Mouse (Mus musculus): ENCODE data around the gene Camk2n1. TPM values are rescaled to one million over a fixed set of nuclear protein-coding genes. Genes with fewer than 3 reads are reported as not detected.
A peak's percentile ranks its signal among the peaks of the same experiment; 100 is the strongest.

Gene Camk2n1
- total RNA-seq, 2 experiments from 2014 or later = 8.1 to 10.5 TPM

DNA sequence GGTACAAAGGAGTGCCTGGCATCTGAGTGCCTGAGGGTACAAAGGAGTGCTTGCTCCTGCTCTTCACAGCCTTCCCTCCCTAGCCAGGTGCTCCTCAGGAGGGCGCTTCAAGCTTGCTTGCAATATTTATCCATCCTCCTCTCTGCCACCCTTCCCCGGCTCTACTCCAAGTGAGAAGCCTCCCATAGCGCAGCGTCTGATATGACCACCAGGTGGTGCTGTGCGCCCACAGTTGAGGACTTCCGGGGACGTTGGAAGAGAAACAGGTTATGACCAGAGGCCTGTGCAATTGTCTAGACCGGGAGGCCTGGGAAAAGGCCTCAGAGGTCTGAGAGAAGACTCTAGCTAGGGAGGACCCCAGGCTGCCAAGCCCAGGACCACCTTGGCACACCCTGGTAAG lies 6.7 kb upstream of the Camk2n1 start:
- peak; percentile 71 to 81 for DNase-seq (ENCODE audit: low spot score in 2 of 2)

DNA sequence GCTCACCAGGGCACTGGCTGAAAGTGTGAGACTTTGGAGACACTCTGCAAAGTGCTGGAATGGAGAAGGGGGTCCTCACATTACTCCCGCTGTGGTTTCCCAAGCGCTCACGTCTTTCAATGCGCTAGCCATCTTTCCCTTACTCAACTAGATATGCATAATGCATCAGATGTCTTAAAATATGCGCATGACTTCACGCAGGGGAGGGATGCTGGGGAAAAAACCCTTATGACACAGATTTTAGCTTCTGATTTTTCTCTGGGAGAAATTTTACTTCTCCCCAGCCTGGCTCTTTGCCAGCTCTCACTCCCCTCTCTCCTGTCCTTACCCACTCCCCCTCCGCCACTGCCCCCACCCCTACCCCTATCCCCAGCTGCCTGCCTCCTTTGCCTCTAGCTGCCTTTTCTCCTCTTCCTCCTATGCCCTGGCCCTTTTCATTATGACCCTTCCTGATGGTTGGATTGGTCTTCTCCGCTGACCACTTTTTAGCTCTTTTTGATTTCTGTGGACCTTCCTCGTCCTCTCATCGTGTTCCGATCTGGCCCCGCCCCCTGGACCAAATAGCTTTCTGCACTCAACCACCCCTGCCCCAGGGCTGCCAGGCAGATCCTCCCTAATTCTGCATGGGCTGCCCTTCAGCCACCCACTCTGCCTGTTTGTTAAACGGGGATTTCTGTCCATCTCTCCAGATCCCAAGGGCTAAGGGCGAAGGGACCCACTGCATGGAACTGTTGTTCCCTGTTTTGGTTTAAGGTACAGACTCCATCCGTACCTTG lies 6.1 kb upstream of the Camk2n1 start:
- DNase-seq (ENCODE audit: low spot score in 2 of 2) = no peak

DNA sequence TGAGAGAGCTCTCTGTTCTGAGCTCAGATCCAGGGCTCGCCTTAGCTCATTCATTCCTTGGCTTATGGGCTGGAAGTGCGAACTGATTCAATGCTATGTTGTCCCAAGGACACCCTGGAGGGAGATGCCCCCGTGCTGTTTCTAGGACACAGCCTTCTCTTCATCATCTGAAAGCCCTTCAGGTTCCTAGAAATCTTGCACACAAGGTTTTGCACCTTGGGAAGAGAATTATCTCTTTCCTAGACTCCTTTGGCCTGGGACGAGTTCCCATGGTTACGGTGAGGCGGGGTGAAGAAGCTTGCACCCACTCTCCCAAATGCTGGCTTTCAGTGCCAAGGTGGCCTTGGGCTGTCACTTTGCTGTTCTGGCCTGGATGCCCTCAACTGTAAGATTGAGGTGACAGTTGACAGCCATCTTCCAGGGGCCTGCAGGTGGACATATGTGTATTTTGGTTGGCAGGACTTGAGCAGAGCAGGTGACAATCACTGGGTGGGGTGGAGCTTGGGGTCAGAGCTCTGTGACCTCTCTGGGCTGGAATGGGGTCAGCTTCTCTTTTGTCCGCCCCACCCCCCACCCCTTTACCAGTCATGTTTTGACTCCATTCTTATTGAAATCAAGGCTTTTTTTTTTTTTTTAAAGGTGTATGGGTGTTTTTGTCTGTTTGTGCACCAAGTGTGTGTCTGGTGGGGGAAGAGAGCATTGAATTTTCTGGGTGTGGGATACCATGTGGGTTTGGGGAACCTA lies 5.1 kb upstream of the Camk2n1 start:
- no peak for DNase-seq (ENCODE audit: low spot score in 2 of 2)

DNA sequence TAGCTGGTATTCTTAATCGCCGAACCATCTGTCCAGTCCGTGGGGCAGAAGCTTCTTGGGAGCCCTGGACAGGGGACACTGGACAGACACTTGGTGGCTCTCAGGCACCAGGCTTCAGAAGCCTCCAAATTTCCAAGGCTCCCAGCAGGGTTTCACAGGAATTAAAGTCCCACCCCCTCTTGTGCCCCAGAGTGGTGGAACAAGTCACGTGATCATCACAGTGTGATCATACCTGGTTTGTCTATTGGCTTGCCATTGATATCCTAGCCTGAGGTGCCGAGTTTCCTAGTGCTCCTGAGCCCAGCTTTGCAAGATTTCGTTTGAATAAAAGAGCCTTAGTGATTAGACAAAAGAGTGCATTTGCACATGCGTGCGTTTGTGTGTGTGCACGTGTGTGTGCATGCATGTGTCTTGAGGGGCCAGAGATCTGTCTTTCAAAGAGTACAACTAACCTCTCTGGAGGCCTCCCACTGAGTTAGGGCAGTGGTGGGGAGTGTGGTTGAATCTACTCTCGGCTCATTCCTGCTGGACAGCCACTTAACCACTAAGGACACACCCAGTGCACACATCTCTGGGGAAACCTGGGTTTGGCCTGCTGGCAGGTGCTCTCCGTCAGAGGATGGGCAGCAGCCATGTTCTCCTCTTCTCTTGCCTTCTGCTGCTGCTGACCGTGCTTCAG lies 4.3 kb upstream of the Camk2n1 start:
- DNase-seq (ENCODE audit: low spot score in 2 of 2) = no peak

DNA sequence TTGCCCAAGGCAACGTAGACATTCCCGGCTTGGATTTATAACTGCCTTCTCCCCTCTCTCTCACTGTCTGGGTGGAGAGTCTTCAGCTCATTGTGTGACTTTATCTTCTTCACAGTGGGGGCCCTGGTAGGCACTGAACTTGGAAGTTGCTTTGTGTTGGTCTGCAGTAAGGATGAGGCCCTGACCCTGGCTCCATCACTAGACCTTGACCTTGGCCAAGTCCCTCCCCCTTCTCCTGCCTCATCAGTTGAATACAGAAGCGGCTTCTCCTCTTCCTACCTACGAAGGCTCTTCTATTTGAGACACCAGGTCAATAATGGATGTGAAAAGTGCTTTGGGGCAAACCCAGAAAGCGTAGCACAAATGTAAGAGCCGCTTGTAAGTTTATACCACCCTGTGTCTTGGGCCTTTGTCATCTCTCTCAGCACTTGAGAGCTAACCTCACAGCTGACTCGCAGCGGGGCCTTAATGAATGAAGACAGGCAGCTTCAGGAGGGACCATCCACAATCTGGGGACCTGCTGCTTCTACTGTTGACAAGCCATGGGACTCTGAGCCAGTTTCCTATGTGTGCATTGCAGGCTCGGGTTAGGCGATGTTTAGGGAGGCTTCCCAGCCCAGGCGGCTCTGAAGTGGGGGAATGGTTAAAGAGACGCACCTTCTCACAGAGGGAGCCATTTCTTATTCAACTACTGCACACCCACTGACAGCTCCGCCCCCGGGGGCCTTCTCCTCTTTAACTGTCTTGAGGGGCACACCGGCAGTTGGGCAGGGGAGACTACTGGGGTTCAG lies 1.6 kb upstream of the Camk2n1 start:
- DNase-seq (ENCODE audit: low spot score in 2 of 2) = no peak

DNA sequence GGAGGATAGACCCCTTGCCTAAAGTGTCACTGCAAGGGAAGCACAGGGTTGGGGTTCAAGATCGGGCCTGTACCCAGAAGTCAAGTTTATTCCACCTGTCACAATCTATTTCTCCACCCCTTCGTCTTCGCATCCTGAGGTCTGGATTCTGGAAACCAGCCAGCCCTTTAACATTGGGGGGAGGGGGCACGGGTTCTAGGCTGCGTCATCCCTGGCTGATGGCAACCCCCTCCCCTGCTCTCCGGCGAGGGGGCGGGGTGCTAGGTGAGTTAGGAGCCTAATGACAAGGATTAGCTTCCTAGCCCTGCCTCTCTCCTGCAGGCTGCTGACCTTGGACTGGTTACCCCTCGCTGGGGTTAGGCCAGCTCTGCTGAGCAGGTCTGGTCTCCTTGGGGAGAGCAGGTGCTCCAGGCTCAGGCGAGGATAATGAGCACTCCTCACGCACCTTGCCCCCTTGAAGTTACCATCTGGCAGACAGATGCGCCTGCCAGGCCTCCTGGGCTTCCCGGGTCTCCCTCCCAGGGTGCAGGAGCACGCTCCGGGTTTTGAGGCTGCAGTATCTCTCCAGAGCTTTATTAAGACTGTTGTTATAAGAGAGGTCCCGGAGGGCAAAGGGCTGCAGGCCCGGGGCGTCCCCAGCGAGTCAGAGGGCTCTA lies 889 bp upstream of the Camk2n1 start:
- DNase-seq (ENCODE audit: low spot score in 2 of 2) = no peak

DNA sequence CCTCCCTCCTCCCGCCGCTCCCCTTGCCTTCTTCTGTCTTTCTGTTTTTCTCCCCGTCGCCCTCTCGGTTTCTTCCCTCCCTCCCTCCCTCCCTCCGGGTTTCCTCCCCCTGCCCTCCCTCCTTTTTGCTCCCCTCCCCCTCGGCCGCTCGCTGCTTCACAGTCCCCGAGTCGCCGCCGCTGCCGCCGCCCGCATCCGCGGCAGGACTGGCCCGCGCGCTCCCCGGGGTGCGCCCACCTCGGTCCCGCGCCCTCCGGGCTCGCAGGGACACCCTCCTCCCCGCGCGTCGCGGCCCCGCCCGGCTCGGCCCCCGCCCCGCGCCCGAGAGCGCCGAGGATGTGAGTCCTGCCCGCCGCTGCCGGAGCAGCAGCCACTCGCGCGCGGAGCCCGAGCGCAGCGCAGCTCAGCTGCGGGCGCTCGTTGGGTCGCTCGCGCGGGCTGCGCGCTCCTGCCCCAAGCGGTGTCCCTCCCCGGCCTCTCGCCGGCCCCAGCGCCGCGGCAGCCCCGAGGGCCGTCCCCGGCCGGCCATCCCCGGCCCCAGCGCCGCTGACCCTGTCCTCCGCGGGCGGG lies 542 bp downstream of the Camk2n1 start:
- DNase-seq (ENCODE audit: low spot score in 2 of 2) = peak in 1 of 2 experiments; percentile 69

DNA sequence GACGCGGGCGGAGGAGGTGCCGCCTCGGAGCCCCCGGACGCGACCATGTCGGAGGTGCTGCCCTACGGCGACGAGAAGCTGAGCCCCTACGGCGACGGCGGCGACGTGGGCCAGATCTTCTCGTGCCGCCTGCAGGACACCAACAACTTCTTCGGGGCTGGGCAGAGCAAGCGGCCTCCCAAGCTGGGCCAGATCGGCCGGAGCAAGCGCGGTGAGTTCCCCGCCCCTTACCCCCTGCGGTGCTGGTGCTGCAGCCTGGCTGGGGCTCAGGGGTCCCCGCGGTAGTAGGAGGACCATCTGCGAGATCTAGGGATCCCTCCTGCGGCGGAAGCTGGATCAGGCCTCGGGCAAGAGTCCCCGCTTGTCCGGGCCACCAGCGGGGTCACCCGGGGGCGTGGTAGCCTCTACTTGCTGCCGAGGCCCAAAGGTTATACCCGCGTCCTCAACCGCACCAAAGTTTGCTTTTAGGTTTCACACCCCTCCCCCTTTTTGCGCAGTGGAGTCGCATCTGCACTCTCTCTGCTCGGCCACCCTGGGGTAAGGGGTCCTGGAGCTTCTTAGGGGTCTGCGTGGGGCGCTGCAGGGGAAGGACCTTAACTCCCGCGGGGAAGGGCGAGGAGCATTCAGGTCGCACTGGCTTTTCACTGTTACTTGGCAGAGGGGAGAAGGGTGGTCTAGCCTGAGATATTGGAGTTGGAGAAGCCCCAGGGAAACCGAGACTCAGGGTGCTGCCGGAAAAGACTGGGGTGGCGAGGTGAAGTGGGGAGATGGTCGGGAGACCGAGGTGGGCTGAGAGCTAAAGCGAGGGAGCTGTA lies 1.2 kb downstream of the Camk2n1 start:
- peak in 1 of 2 experiments; percentile 49 for DNase-seq (ENCODE audit: low spot score in 2 of 2)

DNA sequence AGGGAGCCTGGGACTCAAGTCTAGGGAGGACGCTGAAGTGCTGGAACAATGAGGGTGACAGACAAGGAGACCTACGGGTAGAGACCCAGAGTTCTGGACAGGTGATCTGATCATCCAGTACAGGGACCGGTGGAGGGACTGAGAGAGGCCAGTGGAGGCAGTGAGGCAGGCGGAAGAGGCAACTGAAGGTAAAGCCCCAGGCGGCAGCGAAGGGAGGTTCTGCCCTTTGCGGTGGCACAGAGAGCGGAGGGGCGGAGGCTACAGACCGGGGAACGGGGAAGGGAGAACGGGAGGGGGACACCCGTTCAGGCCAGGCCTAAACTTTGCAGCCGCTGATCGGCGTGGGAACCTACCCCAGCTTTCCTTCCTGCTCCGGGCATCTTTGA lies 1.8 kb downstream of the Camk2n1 start:
- DNase-seq (ENCODE audit: low spot score in 2 of 2) = no peak

DNA sequence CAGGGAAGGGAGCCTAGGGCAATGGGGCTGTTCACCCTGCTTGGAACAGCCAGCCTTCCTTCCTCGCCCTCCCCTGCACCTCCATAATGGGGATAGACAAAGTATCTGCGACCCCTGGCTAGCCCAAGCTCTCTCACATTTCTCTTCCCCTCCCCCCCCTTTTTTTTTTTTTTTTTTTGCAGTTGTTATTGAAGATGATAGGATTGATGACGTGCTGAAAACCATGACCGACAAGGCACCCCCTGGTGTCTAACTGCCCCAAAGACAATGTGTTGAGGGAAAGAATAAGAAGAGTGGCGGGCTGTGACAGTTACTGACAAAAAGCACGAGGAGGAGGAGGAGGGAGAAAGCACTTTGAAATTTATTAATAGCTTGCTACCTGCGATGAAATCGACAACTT lies 2.4 kb downstream of the Camk2n1 start:
- no peak for DNase-seq (ENCODE audit: low spot score in 2 of 2)

DNA sequence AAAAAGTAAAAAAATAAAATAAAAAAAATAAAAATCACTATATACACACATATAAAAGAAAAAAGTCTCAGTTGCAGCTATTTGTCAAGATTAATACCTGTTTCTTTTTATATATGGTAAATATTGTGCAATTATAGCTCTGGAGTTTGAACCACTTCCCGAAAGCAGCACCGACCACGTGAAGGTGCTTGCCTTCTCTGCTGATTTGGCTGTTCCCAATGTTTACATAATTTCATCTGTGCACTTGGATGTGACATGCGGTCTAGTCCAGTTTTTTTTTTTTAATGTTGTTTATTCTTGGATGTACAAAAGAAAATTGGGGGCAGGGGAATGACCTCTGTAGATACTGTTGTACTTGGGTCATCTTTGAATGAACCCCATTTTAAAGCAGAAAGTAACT lies 3.0 kb downstream of the Camk2n1 start:
- DNase-seq (ENCODE audit: low spot score in 2 of 2) = no peak

DNA sequence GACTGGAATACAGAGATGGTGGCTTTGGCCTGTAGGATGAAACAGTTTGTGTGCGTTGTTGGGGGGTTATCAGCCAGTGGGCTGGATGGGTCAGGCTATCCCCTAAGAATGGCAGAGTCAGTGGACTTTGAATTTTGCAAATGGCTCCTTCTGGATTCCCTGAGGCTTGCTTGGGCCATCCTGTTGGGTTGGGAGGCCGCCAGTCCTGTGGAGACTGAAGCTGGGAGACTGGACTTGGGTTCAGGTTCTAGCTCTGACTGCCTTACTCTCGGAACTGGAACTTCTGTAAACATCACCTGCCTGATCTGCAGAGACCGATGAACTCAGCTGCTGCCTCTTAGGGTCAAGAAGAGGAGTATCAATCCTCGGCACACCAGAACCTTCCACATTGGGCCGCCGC lies 4.1 kb downstream of the Camk2n1 start:
- no peak for DNase-seq (ENCODE audit: low spot score in 2 of 2)

DNA sequence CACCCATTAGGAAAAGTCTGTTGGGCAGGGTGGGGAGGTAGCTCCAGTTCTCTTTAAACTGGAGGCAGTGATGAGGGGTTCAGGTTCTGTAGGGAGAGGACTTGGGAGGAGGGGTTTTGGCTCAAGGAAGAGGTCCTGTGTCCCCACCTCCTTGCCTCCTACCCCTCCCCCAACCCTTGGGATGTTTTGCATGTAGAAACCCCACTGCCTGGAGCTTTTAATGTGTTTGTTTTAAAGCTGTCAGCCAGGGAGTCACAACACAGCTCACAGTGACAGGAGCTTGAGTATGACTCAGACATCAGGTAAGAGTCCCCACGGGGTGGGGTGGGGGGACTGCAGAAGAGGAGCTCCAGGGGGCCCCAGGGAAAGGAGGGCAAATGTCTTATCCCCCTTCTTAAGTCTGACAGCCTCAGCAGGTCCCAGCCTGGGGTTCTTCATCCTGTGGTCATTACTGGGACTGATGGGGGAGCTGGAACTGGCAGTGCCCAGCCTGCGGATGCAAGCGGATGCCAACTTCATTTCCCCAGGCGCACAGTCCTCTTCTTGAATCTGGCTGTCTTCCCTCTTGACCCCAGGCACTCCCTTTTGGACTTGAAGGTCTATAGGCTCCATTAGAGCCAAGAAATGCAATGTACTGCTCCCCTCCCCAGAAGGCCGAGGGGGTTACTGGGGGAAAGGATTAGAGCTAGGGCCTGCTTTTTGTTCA lies 4.8 kb downstream of the Camk2n1 start:
- no peak for DNase-seq (ENCODE audit: low spot score in 2 of 2)

DNA sequence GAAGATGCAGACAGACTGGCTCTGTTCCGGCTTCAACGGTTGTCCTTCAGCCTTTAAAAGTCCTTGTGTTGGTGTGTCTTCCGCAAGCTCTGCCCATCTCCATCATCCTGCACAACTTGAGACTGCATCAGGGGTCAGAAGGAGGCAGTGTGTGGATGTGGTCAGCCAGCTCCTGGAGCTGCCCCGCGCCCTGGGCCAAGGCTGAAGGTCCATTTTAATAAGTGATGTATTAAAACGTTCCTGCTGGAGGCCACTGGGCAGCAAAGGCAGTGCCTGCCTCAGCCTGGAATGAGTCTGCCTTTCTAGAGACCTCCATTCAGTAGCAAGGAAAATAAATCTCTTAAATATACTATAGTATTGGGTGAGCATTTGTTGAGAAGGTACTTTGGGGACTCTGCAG lies 5.7 kb downstream of the Camk2n1 start:
- DNase-seq (ENCODE audit: low spot score in 2 of 2) = no peak

DNA sequence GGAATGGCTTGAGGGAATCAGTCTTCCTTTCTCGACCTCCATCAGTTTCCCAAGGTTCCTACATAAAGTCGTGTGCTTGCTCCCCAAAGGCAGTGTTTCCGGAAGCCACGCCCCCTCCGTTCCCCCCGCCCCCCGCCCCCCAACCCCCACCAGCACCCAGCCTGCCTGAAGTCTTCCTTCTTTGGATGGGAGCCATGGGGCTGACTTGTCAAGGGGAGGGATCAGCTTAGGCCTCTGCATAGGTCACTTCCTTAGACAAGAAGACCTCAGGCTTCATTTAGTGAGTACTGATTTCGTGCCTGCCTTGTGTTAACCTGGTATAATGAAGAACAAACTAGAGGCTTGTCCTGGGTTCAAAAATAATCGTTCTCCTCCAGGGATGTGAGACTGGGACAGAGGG lies 6.8 kb downstream of the Camk2n1 start:
- DNase-seq (ENCODE audit: low spot score in 2 of 2) = no peak

DNA sequence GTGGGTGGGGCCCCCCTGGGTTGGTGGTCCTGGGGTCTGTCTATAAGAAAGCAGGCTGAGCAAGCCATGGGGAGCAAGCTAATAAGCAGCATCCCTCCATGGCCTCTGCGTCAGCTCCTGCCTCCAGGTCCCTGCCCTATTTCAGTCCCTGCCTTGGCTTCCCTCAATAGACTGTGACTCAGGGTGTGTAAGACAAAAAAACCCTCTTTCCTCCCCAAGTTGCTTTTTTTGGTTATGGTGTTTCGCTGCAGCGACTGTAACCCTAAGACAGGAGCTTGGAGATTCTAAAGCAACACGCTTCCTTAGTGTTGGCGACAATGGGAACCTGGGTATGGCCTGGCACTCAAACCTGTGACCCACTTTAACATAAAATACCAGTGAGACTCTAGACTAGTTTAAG lies 7.4 kb downstream of the Camk2n1 start:
- DNase-seq (ENCODE audit: low spot score in 2 of 2) = no peak

DNA sequence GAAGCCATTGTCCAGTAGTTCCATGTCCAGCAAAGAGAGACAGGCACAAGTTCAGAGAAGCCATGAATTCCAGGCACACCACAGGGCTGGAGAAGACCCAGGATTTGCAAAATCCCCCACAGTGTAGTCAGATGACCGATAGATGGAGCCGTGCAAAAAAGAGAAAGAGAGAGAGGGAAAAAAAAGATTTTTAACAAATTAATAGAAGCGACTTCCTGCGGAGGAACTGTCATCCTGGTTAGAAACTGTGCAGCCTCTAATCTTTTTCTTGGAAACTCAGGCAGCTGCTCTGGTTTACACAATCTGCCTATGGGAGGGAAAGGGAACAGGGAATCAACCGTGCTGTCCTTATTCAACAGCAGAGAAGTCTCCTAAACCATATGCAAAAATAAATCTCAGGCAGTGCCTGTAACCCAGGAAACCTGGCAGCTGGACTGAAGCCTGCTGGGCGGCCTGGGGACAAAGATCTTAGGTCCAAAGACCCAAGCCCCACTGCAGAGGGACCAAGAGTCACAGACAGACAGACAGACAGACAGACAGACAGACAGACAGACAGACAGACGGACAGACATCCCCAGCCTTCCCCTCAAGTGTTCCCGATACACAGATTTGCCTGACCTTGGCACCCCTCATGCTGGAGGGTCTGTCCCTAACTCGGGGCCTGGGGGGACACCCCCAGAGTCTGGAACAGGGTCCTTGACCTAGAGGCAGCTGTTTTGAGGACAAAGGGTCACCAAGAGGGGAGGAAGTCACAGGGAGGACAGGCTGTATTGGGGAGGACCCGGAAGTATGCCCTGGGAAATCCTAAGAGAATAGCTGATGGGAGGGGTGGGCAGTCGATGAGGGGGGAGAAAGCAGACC lies 9.1 kb downstream of the Camk2n1 start:
- DNase-seq (ENCODE audit: low spot score in 2 of 2) = peak in 1 of 2 experiments; percentile 47

All from gastrocnemius, postnatal 4 days (tissue).